Mouse (Mus musculus): ENCODE data around the gene Sntg2.

- TF ChIP-seq POLR2A (IDR thresholded peaks at IDR 0.05; ENCODE audit: extremely low read depth, insufficient read depth, low read length) (no peak), CTCF (IDR thresholded peaks at IDR 0.05; ENCODE audit: extremely low read depth, insufficient read depth, low read length) (no peak)
Observed at GRCm38 (mm10) chr12:30308197-30308939, 64.8 kb downstream of the Sntg2 start.

All from cortical plate, adult 2 months (tissue).